Mouse (Mus musculus): ENCODE data around the gene Usp6nl.

DNA sequence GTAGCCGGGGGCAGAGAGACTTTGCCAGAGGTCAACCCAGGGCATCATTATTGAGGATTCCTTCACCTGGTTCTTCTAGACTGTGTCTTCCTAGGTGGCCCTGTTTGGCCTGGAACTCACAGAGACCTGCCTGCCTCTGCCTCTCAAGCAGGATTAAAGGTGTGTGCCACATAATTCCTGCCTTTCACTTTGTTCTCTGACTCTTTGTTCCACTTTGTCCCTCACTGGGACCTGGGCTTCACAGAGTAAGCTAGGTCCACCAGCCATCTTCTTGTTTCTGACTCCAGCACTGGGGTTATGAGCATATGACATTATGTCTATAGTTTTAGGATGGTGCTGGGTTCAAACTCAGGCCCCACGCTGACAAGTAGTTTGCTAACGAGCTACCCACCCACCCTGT lies 144.9 kb downstream of the Usp6nl start:
- TF ChIP-seq CTCF (IDR thresholded peaks at IDR 0.05; ENCODE audit: low read depth) (no peak), EP300 (IDR thresholded peaks at IDR 0.05; ENCODE audit: low read depth) (no peak)

Data from heart, postnatal 0 days (tissue).